Mouse (Mus musculus) heart, postnatal 0 days (tissue): ENCODE measurements at regions not wholly inside any gene's neighbourhood (a gene's known extent, or its start where the extent isn't known, plus 50 kb on each side); places are given as distances from the start of the nearest gene placed in this dataset.

ENCODE experiments used
- ATAC-seq: fragments of 200-750 bp; cut with Nextera tagmentation; 2 replicates; pipeline ENCODE4 v1.8.0; 2017; ENCODE audit warnings: low read depth, moderate number of reproducible peaks, moderate library complexity; ENCODE audit not compliant: insufficient read depth
- DNase-seq: peaks from one replicate; pipeline ENCODE4 v3.0.0-alpha.2; 2016; ENCODE audit warnings: low spot score
- H3K27ac ChIP-seq: fragments of 300-500 bp; sonication (generic); 2 replicates; pipeline ENCODE4 v1.5.1; 2014; ENCODE audit warnings: low read depth, mild to moderate bottlenecking
- H3K27me3 ChIP-seq: fragments of 300-500 bp; sonication (generic); 2 replicates; pipeline ENCODE4 v1.6.1; 2014; ENCODE audit warnings: low read length, mixed read lengths; ENCODE audit not compliant: control insufficient read depth, insufficient read depth
- H3K36me3 ChIP-seq: fragments of 300-500 bp; sonication (generic); replicated peaks from 2 replicates; pipeline ENCODE4 v1.6.1; 2014; ENCODE audit warnings: low read length, mixed read lengths; ENCODE audit not compliant: control insufficient read depth, insufficient read depth
- H3K4me1 ChIP-seq: fragments of 300-500 bp; sonication (generic); 2 replicates; pipeline ENCODE4 v1.6.1; 2014; ENCODE audit warnings: antibody characterized with exemption; ENCODE audit not compliant: control insufficient read depth, insufficient read depth
- H3K4me2 ChIP-seq: fragments of 300-500 bp; sonication (generic); 2 replicates; pipeline ENCODE4 v1.6.1; 2014; ENCODE audit warnings: low read depth, mild to moderate bottlenecking, low read length, moderate library complexity
- H3K4me3 ChIP-seq: fragments of 300-500 bp; sonication (generic); 2 replicates; pipeline ENCODE4 v1.5.1; 2014; ENCODE audit warnings: low read depth, low read length
- H3K9ac ChIP-seq: fragments of 300-500 bp; sonication (generic); replicated peaks from 2 replicates; pipeline ENCODE4 v1.6.1; 2014; ENCODE audit warnings: low read depth, low read length, mixed read lengths
- H3K9me3 ChIP-seq: fragments of 300-500 bp; sonication (generic); replicated peaks from 2 replicates; pipeline ENCODE4 v1.6.1; 2016; ENCODE audit warnings: low read length; ENCODE audit not compliant: control insufficient read depth
- CTCF ChIP-seq: IDR thresholded peaks from 2 replicates; pipeline ENCODE4 v1.5.1; 2016; ENCODE audit warnings: antibody characterized with exemption, control low read depth, low read depth
- EP300 ChIP-seq: IDR thresholded peaks from 2 replicates; pipeline ENCODE4 v1.6.1; 2016; ENCODE audit warnings: antibody characterized with exemption, low read depth
- WGBS: fragments of 180-500 bp; shearing (Covaris S2); extraction: QIAGEN DNeasy Blood & Tissue Kit; methylation state at CpG from one replicate; pipeline ENCODE4 v1.1.7; 2014; 5-methylcytosine and 5-hydroxymethylcytosine counted together

DNA sequence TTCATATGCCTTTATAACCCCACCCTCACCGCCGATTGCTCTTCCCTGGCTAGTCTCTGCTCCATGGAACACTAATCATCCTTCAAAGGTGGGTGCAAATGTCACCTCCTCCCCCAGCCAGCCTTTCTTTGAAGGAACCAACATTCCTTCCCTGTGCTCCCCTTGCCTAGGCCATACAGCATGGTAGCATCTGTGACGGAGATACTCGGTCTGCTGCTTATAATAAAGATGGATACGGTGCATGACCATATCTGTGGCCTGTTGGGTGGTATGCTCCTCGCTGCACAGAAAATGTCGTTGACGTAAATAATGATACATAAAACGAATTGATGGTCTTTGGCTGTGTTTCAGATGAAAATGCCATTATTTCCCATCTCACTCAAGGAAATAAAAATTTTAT lies 386.4 kb upstream of the Prickle1 start:
- H3K9me3 ChIP-seq, result no peaks in the 10 kb centered on the region

DNA sequence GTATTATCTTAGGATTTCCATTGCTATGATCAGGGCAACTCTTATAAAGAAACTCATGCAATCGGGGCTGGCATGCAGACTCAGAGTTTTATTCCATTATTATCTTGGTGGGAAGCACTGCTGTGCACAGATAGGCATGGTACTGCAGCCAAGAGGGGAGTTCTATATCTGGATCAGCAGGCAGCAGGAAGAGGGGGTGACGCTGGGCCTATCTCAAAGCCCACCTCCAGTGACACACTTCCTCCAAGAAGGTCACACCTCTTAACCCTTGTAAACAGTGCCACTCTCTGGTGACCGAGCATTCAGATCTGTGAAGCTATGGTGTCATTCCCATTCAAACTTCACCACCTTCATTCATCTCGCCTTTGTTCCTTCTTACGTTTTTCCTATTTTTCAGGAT lies 381.8 kb upstream of the Prickle1 start:
- H3K36me3 ChIP-seq, result no peaks in the 10 kb centered on the region
- WGBS, result 33% methylated on average over 5 of the region's 5 CpGs
- no peak overlapping the region for H3K9ac ChIP-seq
- H3K27ac ChIP-seq, result no peak overlapping the region
- TF ChIP-seq CTCF (peak; percentile 44), EP300 (no peak)
- H3K9me3 ChIP-seq, result no peaks in the 10 kb centered on the region
- H3K4me3 ChIP-seq, result no peak overlapping the region
- peak; percentile 57; the same call in 1 of the 2 replicates for ATAC-seq
- H3K27me3 ChIP-seq, result no peaks in the 10 kb centered on the region
- DNase-seq, result peak; percentile 61
- no peak overlapping the region for H3K4me2 ChIP-seq
- no peaks in the 10 kb centered on the region for H3K4me1 ChIP-seq

More for the DNA sequence above, 386.4 kb upstream of the Prickle1 start:
- Histone ChIP-seq H3K4me2 (no peak overlapping the region), H3K27me3 (no peaks in the 10 kb centered on the region), H3K36me3 (no peaks in the 10 kb centered on the region), H3K27ac (no peak overlapping the region), H3K4me3 (no peak overlapping the region), H3K4me1 (no peaks in the 10 kb centered on the region), H3K9ac (no peak overlapping the region)
- WGBS, result 83% methylated on average over 9 of the region's 9 CpGs
- DNase-seq (no peak), ATAC-seq (no peak)
- no peak for TF ChIP-seq CTCF
- TF ChIP-seq EP300, result no peak

DNA sequence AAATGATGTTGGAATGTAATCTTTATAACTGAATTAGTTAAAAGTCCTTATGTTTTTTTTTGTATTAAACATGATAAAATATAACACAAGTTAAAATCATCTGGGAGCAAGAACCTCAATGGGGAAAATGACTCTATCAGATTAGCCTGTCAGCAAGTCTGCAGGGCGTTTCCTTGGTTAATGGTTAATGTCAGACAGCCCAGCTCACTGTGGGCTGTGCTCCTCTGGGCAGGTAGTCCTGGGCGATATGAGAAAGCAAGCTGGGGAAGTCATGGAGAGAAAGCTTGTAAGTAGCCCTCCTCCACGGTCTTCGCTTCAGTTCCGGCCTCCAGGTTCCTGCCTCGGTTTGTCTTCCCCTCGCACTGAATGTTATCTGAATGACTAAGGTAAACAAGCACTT lies 379.0 kb upstream of the Prickle1 start:
- 44% methylated on average over 7 of the region's 7 CpGs for WGBS
- Histone ChIP-seq H3K9ac (no peak overlapping the region), H3K4me3 (no peak overlapping the region), H3K27me3 (no peaks in the 10 kb centered on the region), H3K9me3 (no peaks in the 10 kb centered on the region), H3K27ac (no peak overlapping the region), H3K4me1 (no peaks in the 10 kb centered on the region), H3K4me2 (no peak overlapping the region), H3K36me3 (no peaks in the 10 kb centered on the region)
- ATAC-seq, result no peak
- TF ChIP-seq EP300, result no peak
- TF ChIP-seq CTCF, result no peak
- DNase-seq, result no peak

DNA sequence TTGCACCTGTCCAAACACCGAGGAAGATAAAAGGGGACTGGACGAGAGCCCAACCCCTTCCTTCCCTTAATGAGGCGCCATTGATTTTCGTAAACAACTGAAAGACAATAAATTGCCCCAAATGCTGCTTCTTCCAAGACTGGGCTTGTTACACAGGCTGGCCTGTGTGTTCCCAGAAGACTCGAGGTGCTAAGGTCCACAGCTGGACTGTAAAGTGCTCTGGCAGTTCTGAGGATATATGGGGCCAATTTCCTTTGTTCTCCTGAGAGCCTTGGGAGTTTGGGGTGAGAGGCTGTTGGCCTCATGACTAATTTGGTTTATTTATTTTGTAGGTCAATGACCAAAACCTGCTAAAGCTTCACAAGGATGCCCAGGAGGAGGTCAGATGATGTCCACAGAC lies 377.3 kb upstream of the Prickle1 start:
- TF ChIP-seq CTCF (no peak), EP300 (no peak)
- DNase-seq, result no peak
- ATAC-seq, result no peak

DNA sequence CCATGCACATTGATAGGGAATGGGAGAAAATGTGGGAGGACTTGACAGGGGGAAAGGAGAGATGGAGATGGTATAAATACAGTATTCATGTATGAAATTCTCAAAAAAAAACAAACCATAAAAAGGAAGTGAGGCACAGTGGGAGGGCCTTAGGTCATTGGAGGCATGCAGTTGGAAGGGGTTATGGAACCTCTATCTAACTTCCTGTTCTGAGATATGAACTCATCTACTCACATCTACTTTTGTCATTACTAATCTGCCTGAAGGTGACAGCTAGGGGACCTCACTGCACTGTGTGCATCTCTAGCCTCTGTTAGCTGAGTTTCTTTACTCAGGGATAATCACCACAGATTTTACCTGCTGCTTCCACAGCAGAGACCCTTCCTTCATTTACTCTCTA lies 366.3 kb upstream of the Prickle1 start:
- Histone ChIP-seq H3K4me2 (no peak overlapping the region), H3K27ac (no peak overlapping the region), H3K9me3 (no peaks in the 10 kb centered on the region), H3K4me1 (no peaks in the 10 kb centered on the region), H3K9ac (no peak overlapping the region), H3K27me3 (no peaks in the 10 kb centered on the region), H3K4me3 (no peak overlapping the region), H3K36me3 (no peaks in the 10 kb centered on the region)
- ATAC-seq, result no peak
- DNase-seq, result no peak
- TF ChIP-seq EP300, result no peak
- TF ChIP-seq CTCF, result no peak

More for the DNA sequence above, 377.3 kb upstream of the Prickle1 start:
- Histone ChIP-seq H3K27ac (no peak overlapping the region), H3K36me3 (no peaks in the 10 kb centered on the region), H3K27me3 (no peaks in the 10 kb centered on the region), H3K4me1 (no peaks in the 10 kb centered on the region), H3K4me3 (no peak overlapping the region), H3K9ac (no peak overlapping the region), H3K4me2 (no peak overlapping the region), H3K9me3 (no peaks in the 10 kb centered on the region)
- WGBS, result 61% methylated on average over 5 of the region's 5 CpGs

DNA sequence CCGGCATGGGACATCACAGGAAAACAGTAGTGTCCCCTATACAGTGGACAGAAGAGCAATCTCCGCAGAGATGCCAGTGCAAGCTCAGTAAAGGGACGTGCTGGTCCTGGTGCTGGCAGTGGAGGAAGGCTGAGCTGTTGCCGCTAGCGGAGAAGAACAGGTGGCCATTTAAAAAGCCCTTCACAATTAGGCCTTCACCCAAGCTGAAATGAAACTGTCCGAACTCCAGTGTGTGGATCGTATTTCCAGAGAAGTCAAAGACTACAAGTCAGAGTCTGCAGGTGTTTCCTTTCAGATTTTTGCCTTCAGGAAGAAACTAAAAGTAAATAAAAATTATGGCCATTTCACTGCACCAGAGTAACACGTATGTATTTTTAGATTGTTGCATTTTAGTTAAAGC lies 364.2 kb upstream of the Prickle1 start:
- WGBS, result 74% methylated on average over 8 of the region's 8 CpGs
- ATAC-seq (no peak), DNase-seq (no peak)
- Histone ChIP-seq H3K4me1 (no peaks in the 10 kb centered on the region), H3K9me3 (0 out of 2 replicates have a peak, but pooled peaks cover 4% of the 10 kb centered on the region), H3K9ac (no peak overlapping the region), H3K27ac (no peak overlapping the region), H3K4me2 (no peak overlapping the region), H3K4me3 (no peak overlapping the region), H3K36me3 (no peaks in the 10 kb centered on the region), H3K27me3 (no peaks in the 10 kb centered on the region)
- no peak for TF ChIP-seq EP300
